Mouse (Mus musculus) central nervous system, embryonic 18 days (tissue): Measurements from ENCODE around the gene Rpl9-ps1. TPM values are rescaled to one million over a fixed set of nuclear protein-coding genes. Genes with fewer than 3 reads are reported as not detected.

Source experiments
- polyA plus RNA-seq: library from polyadenylated mRNA; depleted of rRNA; stranded (reverse); fragments of >200 nt; gene quantifications from 2 replicates; pipeline ENCODE4 v1.2.3, GENCODE M21; 2012; rRNA removed

Rpl9-ps1 gene
- not detected in 2 replicates for polyA plus RNA-seq

DNA sequence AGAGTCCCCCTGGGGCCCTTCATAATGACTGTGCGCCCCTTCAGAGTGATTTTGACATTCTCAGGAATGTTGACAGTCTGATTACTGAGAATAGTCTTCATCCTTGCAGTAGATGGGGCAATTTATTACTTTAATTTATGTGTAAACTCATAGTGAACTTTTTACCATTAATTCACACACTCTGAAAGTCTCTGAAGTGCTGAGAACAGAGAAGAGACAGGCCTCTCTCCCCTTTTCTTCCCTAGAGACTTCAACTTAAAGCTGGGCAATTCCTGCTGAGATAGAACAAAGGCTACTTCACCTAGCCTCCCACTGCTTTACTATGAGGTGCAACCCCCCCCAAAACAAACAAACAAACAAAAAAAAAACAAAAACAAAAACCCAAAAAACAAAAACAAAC lies at the start of gene Rpl9-ps1:
Gene Rpl9-ps1 (minus strand): TSS at position 101 of the 400 bp plus-strand sequence.

DNA sequence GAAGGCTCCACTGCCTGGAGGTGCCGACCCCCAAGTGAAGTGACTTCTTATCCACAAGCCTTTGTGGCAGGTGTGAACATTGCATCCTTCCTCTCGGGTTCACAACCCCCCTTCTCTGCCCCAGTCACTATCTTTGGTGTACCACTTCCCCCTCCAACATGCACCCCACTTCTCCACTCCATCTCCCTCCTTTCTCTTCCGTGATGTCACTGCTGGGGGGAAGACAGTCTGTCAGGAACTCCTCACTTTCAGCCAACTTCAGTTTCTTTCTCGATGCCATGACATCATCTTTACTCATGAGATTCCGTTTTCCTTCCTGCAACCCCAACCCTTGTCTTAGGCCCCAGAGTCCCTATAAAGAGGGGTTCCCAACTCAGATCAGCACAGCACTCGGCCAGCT lies 16.8 kb upstream of the Rpl9-ps1 start, which contains the start of gene Ccl4:
Gene Ccl4 (plus strand): TSS at position 381 of the 400 bp plus-strand sequence.

DNA sequence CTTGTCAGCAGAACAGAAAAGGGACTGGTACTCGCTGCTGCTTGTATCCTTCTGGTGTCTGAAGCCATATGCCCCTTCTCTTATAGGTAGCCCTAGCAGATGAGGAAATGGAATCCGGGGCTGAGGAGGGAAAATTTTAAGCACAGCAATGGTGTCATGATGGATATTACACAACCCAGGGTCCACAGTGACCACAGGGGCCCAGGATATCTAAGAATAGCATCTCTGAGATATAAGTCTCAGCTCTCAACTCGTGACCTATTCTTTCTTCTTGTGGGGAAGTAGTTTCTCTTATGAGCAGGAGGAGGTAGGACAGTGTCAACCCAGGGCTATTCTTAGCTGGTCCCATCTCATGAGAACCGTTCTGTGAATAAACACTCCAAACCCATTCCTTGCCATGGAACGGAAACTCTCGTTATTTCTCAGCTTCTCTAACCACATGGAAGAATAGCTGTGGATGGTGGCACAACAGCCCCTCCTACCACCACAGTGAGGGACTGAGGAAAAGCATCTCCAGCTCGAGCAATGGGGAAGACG lies 4.0 kb upstream of the Rpl9-ps1 start, which contains the start of gene Ccl3:
Gene Ccl3 (minus strand): TSS at position 51 of the 537 bp plus-strand sequence.

Other genes with a start within 250 kb of the Rpl9-ps1 start
- gene Rasl10b, start 236.5 kb downstream of the Rpl9-ps1 start, polyA plus RNA-seq: 84.3 and 91.7 TPM in 2 replicates
- 0.25 and 0.28 TPM in 2 replicates for gene Gas2l2, start 216.2 kb downstream of the Rpl9-ps1 start, polyA plus RNA-seq
- gene 1700020L24Rik, start 207.9 kb downstream of the Rpl9-ps1 start, polyA plus RNA-seq: 0.45 and 0.64 TPM in 2 replicates
- gene Mmp28, start 182.6 kb downstream of the Rpl9-ps1 start, polyA plus RNA-seq: 3.1 and 3.4 TPM in 2 replicates
- 68.5 and 74.6 TPM in 2 replicates for gene Taf15, start 172.5 kb downstream of the Rpl9-ps1 start, polyA plus RNA-seq
- gene Heatr9, start 123.4 kb downstream of the Rpl9-ps1 start, polyA plus RNA-seq: not detected in 2 replicates
- gene Ccl5, start 115.1 kb downstream of the Rpl9-ps1 start, polyA plus RNA-seq: not detected in 2 replicates
- 1.7 and 1.8 TPM in 2 replicates for gene Ccl9, start 67.0 kb downstream of the Rpl9-ps1 start, polyA plus RNA-seq
- 0.70 and 1.2 TPM in 2 replicates for gene Ccl6, start 52.5 kb downstream of the Rpl9-ps1 start, polyA plus RNA-seq
- gene Ccl3, start 3.7 kb upstream of the Rpl9-ps1 start, polyA plus RNA-seq: 1.5 and 1.7 TPM in 2 replicates
- gene Ccl4, start 17.0 kb upstream of the Rpl9-ps1 start, polyA plus RNA-seq: 0.28 and 0.32 TPM in 2 replicates
- gene Wfdc17, start 58.4 kb upstream of the Rpl9-ps1 start, polyA plus RNA-seq: not detected in 2 replicates
- gene Wfdc18, start 63.4 kb upstream of the Rpl9-ps1 start, polyA plus RNA-seq: 0.19 and 0.35 TPM in 2 replicates
- 0.19 TPM in 1 of 2 replicates, not detected in the other for gene Wfdc21, start 101.3 kb upstream of the Rpl9-ps1 start, polyA plus RNA-seq
- gene Heatr6, start 108.1 kb upstream of the Rpl9-ps1 start, polyA plus RNA-seq: 29.9 and 33.7 TPM in 2 replicates
- gene Hnf1b, start 204.4 kb upstream of the Rpl9-ps1 start, polyA plus RNA-seq: 0.13 and 0.15 TPM in 2 replicates